Mouse (Mus musculus) erythroblast, embryonic 14.5 days (primary cell): Measurements from ENCODE around the gene Def8.
"Not testable (repeated sequence)": the region's sequence is repeated elsewhere in the genome, so short reads cannot be mapped to it uniquely, and the experiment has no call there.

ENCODE experiments used
- GATA1 ChIP-seq: IDR thresholded peaks from 2 replicates; pipeline ENCODE4 v1.6.1; 2012; ENCODE audit warnings: low read length, inconsistent platforms, mixed read lengths
- TAL1 ChIP-seq: IDR thresholded peaks from 3 replicates; pipeline ENCODE4 v1.6.1; 2012; ENCODE audit warnings: low read length, inconsistent platforms, mixed read lengths

DNA sequence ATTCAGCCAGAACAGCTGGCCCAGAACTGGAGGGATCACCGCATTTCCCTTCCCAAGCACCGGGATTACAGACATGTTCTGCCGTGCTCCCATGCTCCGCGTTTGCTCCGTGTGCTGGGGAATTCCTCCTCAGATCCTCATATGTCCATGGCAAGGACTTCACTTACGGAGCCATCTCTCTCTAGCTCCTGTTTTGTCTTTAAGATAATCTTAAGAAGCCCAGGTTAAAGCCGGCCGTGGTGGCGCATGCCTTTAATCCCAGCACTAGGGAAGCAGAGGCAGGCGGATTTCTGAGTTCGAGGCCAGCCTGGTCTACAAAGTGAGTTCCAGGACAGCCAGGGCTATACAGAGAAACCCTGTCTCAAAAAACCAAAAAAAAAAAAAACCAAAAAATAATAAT is 28.4 kb downstream of the Def8 start:
- TF ChIP-seq GATA1, TAL1: not testable (repeated sequence)
